Mouse (Mus musculus) erythroblast, adult 5-6 weeks (primary cell): Measurements from ENCODE around the gene Mip. TPM values are rescaled to one million over a fixed set of nuclear protein-coding genes. Genes with fewer than 3 reads are reported as not detected.
"Not testable (repeated sequence)": the region's sequence is repeated elsewhere in the genome, so short reads cannot be mapped to it uniquely, and the experiment has no call there.

ENCODE experiments used
- ATAC-seq: replicated peaks from 2 replicates; pipeline ENCODE4 v1.8.0; 2016; ENCODE audit warnings: moderate number of reproducible peaks, mild to moderate bottlenecking, moderate TSS enrichment, inconsistent platforms; ENCODE audit not compliant: poor library complexity, low FRiP score, severe bottlenecking
- total RNA-seq, 2 experiments: library from RNA; stranded (forward) in 1 of 2; stranded (reverse) in 1 of 2; fragments of 150-400 nt in 1 of 2; fragments of 200-764, 138-1000 nt in 1 of 2; gene quantifications; 2 replicates each; pipeline versions ENCODE4 v1.2.3 to v1.2.4; 2015 to 2017; ENCODE audit warnings: low replicate concordance in 2 of 2

The Mip gene
- total RNA-seq, 2 experiments from 2014 or later: 0.85 TPM; not detected in 1

DNA sequence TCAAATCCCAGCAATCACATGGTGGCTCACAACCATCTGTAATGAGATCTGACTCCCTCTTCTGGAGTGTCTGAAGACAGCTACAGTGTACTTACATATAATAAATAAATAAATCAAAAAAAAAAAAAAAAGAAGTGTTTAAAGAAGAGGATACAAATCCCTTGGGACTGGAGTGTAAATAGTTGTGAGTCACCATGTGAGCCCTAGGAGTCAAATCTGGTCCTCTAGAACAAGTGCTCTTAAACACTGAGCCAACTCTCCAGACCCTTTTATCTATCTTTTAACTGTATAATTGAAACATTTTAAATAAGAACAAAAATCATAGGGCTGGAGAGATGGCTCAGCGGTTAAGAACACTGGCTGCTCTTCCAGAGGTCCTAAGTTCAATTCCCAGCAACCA lies 49.7 kb downstream of the Mip start:
- ATAC-seq: not testable (repeated sequence)

- ATAC-seq: no peak
Observed at GRCm38 (mm10) chr10:128278158-128278557, 52.5 kb downstream of the Mip start.

DNA sequence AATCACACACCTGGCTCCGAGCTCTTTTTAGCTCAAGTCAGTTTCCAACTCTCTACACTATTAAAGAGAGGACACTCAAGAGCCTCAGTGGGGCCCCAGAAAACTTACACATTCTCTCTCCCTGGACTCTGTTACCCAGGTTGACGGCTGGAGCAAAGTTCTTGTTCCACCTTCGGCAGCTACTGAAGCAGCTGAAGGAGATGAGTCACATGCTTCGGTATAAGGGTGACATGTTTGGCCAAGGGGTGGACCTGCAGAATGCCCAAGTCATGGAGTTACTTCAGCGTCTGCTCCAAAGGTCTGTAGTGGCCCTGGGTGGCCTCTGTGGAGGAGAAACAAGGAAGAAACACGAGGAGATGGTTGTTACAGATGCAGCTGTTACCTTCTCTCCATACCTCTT lies 55.3 kb downstream of the Mip start:
- no peak for ATAC-seq

Other genes starting within 250 kb of the Mip start
- gene Hsd17b6, start 218.2 kb upstream of the Mip start, total RNA-seq (2015; ENCODE audit: low replicate concordance): not detected in 2 replicates
- not detected in 2 replicates for gene Hsd17b6, start 218.2 kb upstream of the Mip start, total RNA-seq (2017; ENCODE audit: low replicate concordance)
- 37.6 and 56.5 TPM in 2 replicates for gene Prim1, start 210.7 kb upstream of the Mip start, total RNA-seq (2015; ENCODE audit: low replicate concordance)
- gene Prim1, start 210.7 kb upstream of the Mip start, total RNA-seq (2017; ENCODE audit: low replicate concordance): 44.7 and 56.1 TPM in 2 replicates
- 219 and 262 TPM in 2 replicates for gene Naca, start 190.3 kb upstream of the Mip start, total RNA-seq (2015; ENCODE audit: low replicate concordance)
- gene Naca, start 190.3 kb upstream of the Mip start, total RNA-seq (2017; ENCODE audit: low replicate concordance): 350 and 361 TPM in 2 replicates
- 44.0 and 46.6 TPM in 2 replicates for gene Ptges3, start 166.9 kb upstream of the Mip start, total RNA-seq (2015; ENCODE audit: low replicate concordance)
- gene Ptges3, start 166.9 kb upstream of the Mip start, total RNA-seq (2017; ENCODE audit: low replicate concordance): 65.1 and 65.8 TPM in 2 replicates
- gene Atp5b, start 142.6 kb upstream of the Mip start, total RNA-seq (2015; ENCODE audit: low replicate concordance): 477 and 544 TPM in 2 replicates
- 410 and 537 TPM in 2 replicates for gene Atp5b, start 142.6 kb upstream of the Mip start, total RNA-seq (2017; ENCODE audit: low replicate concordance)
- 80.3 and 86.5 TPM in 2 replicates for gene Baz2a, start 134.3 kb upstream of the Mip start, total RNA-seq (2015; ENCODE audit: low replicate concordance)
- gene Baz2a, start 134.3 kb upstream of the Mip start, total RNA-seq (2017; ENCODE audit: low replicate concordance): 71.0 and 73.5 TPM in 2 replicates
- gene Rbms2, start 45.5 kb upstream of the Mip start, total RNA-seq (2015; ENCODE audit: low replicate concordance): 1.9 and 5.0 TPM in 2 replicates
- gene Rbms2, start 45.5 kb upstream of the Mip start, total RNA-seq (2017; ENCODE audit: low replicate concordance): 0.51 and 6.8 TPM in 2 replicates
- gene Gls2, start 31.4 kb upstream of the Mip start, total RNA-seq (2015; ENCODE audit: low replicate concordance): 3.8 TPM in 2 replicates
- 0.60 and 0.84 TPM in 2 replicates for gene Gls2, start 31.4 kb upstream of the Mip start, total RNA-seq (2017; ENCODE audit: low replicate concordance)
- gene Spryd4, start 14.0 kb upstream of the Mip start, total RNA-seq (2015; ENCODE audit: low replicate concordance): 6.3 and 6.7 TPM in 2 replicates
- 1.4 and 3.1 TPM in 2 replicates for gene Spryd4, start 14.0 kb upstream of the Mip start, total RNA-seq (2017; ENCODE audit: low replicate concordance)
- 4.0 and 6.3 TPM in 2 replicates for gene Timeless, start 6.2 kb downstream of the Mip start, total RNA-seq (2015; ENCODE audit: low replicate concordance)
- gene Timeless, start 6.2 kb downstream of the Mip start, total RNA-seq (2017; ENCODE audit: low replicate concordance): 39.4 and 44.5 TPM in 2 replicates
- gene Apon, start 28.3 kb downstream of the Mip start, total RNA-seq (2015; ENCODE audit: low replicate concordance): 1.7 TPM in 1 of 2 replicates, not detected in the other
- gene Apon, start 28.3 kb downstream of the Mip start, total RNA-seq (2017; ENCODE audit: low replicate concordance): 1.5 TPM in 1 of 2 replicates, not detected in the other
- not detected in 2 replicates for gene Apof, start 42.8 kb downstream of the Mip start, total RNA-seq (2015; ENCODE audit: low replicate concordance)
- gene Apof, start 42.8 kb downstream of the Mip start, total RNA-seq (2017; ENCODE audit: low replicate concordance): not detected in 2 replicates
- gene Stat2, start 44.7 kb downstream of the Mip start, total RNA-seq (2015; ENCODE audit: low replicate concordance): 14.8 and 25.1 TPM in 2 replicates
- gene Stat2, start 44.7 kb downstream of the Mip start, total RNA-seq (2017; ENCODE audit: low replicate concordance): 16.0 and 25.2 TPM in 2 replicates
- gene Il23a, start 72.9 kb downstream of the Mip start, total RNA-seq (2015; ENCODE audit: low replicate concordance): not detected in 2 replicates
- gene Il23a, start 72.9 kb downstream of the Mip start, total RNA-seq (2017; ENCODE audit: low replicate concordance): not detected in 2 replicates
- gene Pan2, start 77.5 kb downstream of the Mip start, total RNA-seq (2015; ENCODE audit: low replicate concordance): 7.9 and 8.8 TPM in 2 replicates
- 7.5 and 8.9 TPM in 2 replicates for gene Pan2, start 77.5 kb downstream of the Mip start, total RNA-seq (2017; ENCODE audit: low replicate concordance)
- gene Cnpy2, start 96.6 kb downstream of the Mip start, total RNA-seq (2015; ENCODE audit: low replicate concordance): 30.7 and 48.6 TPM in 2 replicates
- gene Cnpy2, start 96.6 kb downstream of the Mip start, total RNA-seq (2017; ENCODE audit: low replicate concordance): 15.5 and 38.3 TPM in 2 replicates
- 60.5 and 67.5 TPM in 2 replicates for gene Cs, start 111.9 kb downstream of the Mip start, total RNA-seq (2015; ENCODE audit: low replicate concordance)
- 26.2 and 30.6 TPM in 2 replicates for gene Cs, start 111.9 kb downstream of the Mip start, total RNA-seq (2017; ENCODE audit: low replicate concordance)
- 1.9 and 5.6 TPM in 2 replicates for gene Coq10a, start 143.2 kb downstream of the Mip start, total RNA-seq (2015; ENCODE audit: low replicate concordance)
- 2.8 and 3.2 TPM in 2 replicates for gene Coq10a, start 143.2 kb downstream of the Mip start, total RNA-seq (2017; ENCODE audit: low replicate concordance)
- 7.7 and 30.0 TPM in 2 replicates for gene Ankrd52, start 151.3 kb downstream of the Mip start, total RNA-seq (2015; ENCODE audit: low replicate concordance)
- 2.9 and 3.5 TPM in 2 replicates for gene Ankrd52, start 151.3 kb downstream of the Mip start, total RNA-seq (2017; ENCODE audit: low replicate concordance)
- not detected in 2 replicates for gene Slc39a5, start 175.4 kb downstream of the Mip start, total RNA-seq (2015; ENCODE audit: low replicate concordance)
- not detected in 2 replicates for gene Slc39a5, start 175.4 kb downstream of the Mip start, total RNA-seq (2017; ENCODE audit: low replicate concordance)
- gene Nabp2, start 185.7 kb downstream of the Mip start, total RNA-seq (2015; ENCODE audit: low replicate concordance): 11.1 and 20.1 TPM in 2 replicates
- 7.4 and 15.2 TPM in 2 replicates for gene Nabp2, start 185.7 kb downstream of the Mip start, total RNA-seq (2017; ENCODE audit: low replicate concordance)
- 2.9 and 4.6 TPM in 2 replicates for gene Rnf41, start 185.8 kb downstream of the Mip start, total RNA-seq (2015; ENCODE audit: low replicate concordance)
- gene Rnf41, start 185.8 kb downstream of the Mip start, total RNA-seq (2017; ENCODE audit: low replicate concordance): 2.9 and 3.3 TPM in 2 replicates
- gene Smarcc2, start 233.4 kb downstream of the Mip start, total RNA-seq (2015; ENCODE audit: low replicate concordance): 22.1 and 31.6 TPM in 2 replicates
- gene Smarcc2, start 233.4 kb downstream of the Mip start, total RNA-seq (2017; ENCODE audit: low replicate concordance): 29.0 and 34.7 TPM in 2 replicates